Mouse (Mus musculus): Measurements from ENCODE around the gene AC170998.1. TPM values are rescaled to one million over a fixed set of nuclear protein-coding genes. Genes with fewer than 3 reads are reported as not detected.
"Not testable (repeated sequence)": the region's sequence is repeated elsewhere in the genome, so short reads cannot be mapped to it uniquely, and the experiment has no call there.

The AC170998.1 gene
- polyA plus RNA-seq, 1 experiment from 2014 or later = 2.4 TPM

DNA sequence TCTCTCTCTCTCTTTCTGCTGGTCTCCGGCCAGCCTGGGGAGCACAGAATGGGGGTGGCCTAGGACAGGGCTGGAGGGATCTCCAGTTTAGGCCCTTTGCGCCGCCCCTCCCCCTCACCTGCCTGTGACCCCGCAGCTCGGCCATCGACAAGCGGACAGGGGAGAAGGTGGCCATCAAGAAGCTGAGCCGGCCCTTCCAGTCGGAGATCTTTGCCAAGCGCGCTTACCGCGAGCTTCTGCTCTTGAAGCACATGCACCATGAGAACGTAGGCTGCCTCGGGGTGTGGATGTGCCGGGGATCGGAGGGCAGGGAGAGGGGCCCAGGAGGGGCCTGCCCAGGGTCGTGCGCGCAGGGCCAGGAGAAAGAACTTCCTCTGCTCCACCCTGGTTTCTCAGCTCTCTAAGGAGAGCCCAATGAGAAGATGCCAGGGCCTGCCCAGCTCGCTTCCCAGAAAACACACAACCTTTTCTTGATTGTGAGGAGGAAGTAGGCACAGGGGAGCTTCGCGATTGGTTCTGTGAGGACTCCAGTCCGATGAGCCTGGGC is 44.1 kb downstream of the AC170998.1 start:
- Histone ChIP-seq H3K4me1 (ENCODE audit: insufficient read depth, low read depth, low read length) (peaks cover 13% of the 10 kb centered on the region; the same call in 1 of the 2 replicates), H3K36me3 (ENCODE audit: insufficient read depth, low read length) (no peaks in the 10 kb centered on the region), H3K4me3 (ENCODE audit: low read depth, low read length) (peak overlapping the region; percentile 53), H3K27me3 (replicated peaks; ENCODE audit: insufficient read depth, low read length) (peaks cover 6% of the 10 kb centered on the region; the same call in 1 of the 2 replicates), H3K9ac (replicated peaks; ENCODE audit: low read depth) (peak overlapping the region; percentile 55), H3K27ac (ENCODE audit: low read length) (0 out of 2 replicates have a peak overlapping the region, but pooled peaks have one; percentile 10), H3K4me2 (replicated peaks; ENCODE audit: low read depth, low read length) (peak overlapping the region; percentile 66), H3K9me3 (ENCODE audit: low read length) (no peaks in the 10 kb centered on the region)
- no peak for TF ChIP-seq EP300 (IDR thresholded peaks at IDR 0.05)
- TF ChIP-seq CTCF (IDR thresholded peaks at IDR 0.05) = no peak
- ATAC-seq (peak; percentile 55), DNase-seq (ENCODE audit: low spot score) (peak; percentile 53)
- whole genome bisulfite sequencing = 1% methylated on average over 24 of the region's 24 CpGs

DNA sequence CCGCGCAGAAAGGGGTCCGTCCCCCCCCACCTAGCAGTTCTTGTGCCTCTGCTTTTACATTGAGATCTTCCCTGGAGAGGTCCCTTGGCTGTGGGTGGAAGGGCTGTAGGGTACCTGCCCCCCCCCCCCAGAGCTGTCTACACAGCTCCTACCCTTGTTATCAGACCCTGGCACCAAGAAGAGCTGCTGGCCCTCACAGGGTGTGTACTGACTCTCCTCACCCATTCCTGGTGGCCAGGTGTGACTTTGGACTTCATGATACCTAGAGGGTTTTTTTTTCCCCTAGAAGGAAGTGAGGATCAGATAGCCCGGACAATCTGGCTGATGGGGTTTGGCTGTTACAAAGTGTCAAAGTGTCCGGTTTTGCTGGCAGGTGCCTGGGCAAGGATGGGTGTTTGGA is 45.4 kb downstream of the AC170998.1 start:
- no peak overlapping the region for H3K27ac ChIP-seq (ENCODE audit: low read length)
- no peak overlapping the region for H3K9ac ChIP-seq (replicated peaks; ENCODE audit: low read depth)
- no peak for ATAC-seq
- no peak overlapping the region for H3K4me2 ChIP-seq (replicated peaks; ENCODE audit: low read depth, low read length)
- 85% methylated on average over 5 of the region's 5 CpGs for WGBS
- H3K9me3 ChIP-seq (ENCODE audit: low read length) = no peaks in the 10 kb centered on the region
- no peak overlapping the region for H3K4me3 ChIP-seq (ENCODE audit: low read depth, low read length)
- TF ChIP-seq CTCF (IDR thresholded peaks at IDR 0.05) (no peak), EP300 (IDR thresholded peaks at IDR 0.05) (no peak)
- peaks cover 6% of the 10 kb centered on the region; the same call in 1 of the 2 replicates for H3K27me3 ChIP-seq (replicated peaks; ENCODE audit: insufficient read depth, low read length)
- DNase-seq (ENCODE audit: low spot score) = no peak
- peaks cover 13% of the 10 kb centered on the region; the same call in 1 of the 2 replicates for H3K4me1 ChIP-seq (ENCODE audit: insufficient read depth, low read depth, low read length)
- no peaks in the 10 kb centered on the region for H3K36me3 ChIP-seq (ENCODE audit: insufficient read depth, low read length)

DNA sequence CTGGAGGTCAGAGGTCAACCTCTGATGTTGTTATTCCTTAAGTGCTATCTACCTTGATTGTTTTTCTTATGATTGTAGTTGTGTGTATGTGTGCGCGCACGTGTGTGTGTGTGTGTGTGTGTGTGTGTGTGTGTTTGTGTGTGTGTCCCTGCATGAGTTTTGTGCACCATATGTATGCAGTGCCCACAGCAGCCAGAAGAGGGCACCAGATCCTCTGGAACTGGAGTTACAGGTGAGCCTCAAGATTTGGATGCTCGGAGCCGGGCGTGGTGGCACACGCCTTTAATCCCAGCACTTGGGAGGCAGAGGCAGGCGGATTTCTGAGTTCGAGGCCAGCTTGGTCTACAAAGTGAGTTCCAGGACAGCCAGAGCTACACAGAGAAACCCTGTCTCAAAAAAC is 48.4 kb downstream of the AC170998.1 start:
- not testable (repeated sequence) for DNase-seq (ENCODE audit: low spot score); H3K4me3 ChIP-seq (ENCODE audit: low read depth, low read length); H3K9me3 ChIP-seq (ENCODE audit: low read length); H3K36me3 ChIP-seq (ENCODE audit: insufficient read depth, low read length); H3K27ac ChIP-seq (ENCODE audit: low read length); H3K9ac ChIP-seq (replicated peaks; ENCODE audit: low read depth); H3K27me3 ChIP-seq (replicated peaks; ENCODE audit: insufficient read depth, low read length); ATAC-seq; H3K4me2 ChIP-seq (replicated peaks; ENCODE audit: low read depth, low read length)
- 94% methylated on average over 9 of the region's 9 CpGs for WGBS
- TF ChIP-seq CTCF (IDR thresholded peaks at IDR 0.05) = peak; percentile 22; the same call in 1 of the 2 replicates
- H3K4me1 ChIP-seq (ENCODE audit: insufficient read depth, low read depth, low read length) = peaks cover 13% of the 10 kb centered on the region; the same call in 1 of the 2 replicates

DNA sequence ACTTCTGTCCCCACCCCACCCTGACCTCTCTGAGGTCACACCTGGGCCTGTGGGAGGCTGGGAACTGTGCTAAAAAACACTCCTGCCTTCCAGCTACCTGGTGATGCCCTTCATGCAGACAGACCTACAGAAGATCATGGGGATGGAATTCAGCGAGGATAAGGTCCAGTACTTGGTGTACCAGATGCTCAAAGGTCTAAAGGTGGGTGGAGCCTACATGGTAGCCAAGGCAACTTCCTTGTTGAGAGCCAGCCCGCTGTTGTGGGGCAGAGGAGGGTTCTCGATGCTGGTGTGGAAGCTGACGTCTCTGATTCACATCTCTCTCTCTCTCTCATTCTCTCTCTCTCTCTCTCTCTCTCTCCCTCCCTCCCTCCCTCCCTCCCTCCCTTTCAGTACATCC is 49.3 kb downstream of the AC170998.1 start:
- no peak overlapping the region for H3K27ac ChIP-seq (ENCODE audit: low read length)
- no peak overlapping the region for H3K4me3 ChIP-seq (ENCODE audit: low read depth, low read length)
- H3K4me1 ChIP-seq (ENCODE audit: insufficient read depth, low read depth, low read length) = peaks cover 5% of the 10 kb centered on the region; the same call in 1 of the 2 replicates
- ATAC-seq = no peak
- no peak for DNase-seq (ENCODE audit: low spot score)
- no peaks in the 10 kb centered on the region for H3K36me3 ChIP-seq (ENCODE audit: insufficient read depth, low read length)
- no peaks in the 10 kb centered on the region for H3K27me3 ChIP-seq (replicated peaks; ENCODE audit: insufficient read depth, low read length)
- TF ChIP-seq EP300 (IDR thresholded peaks at IDR 0.05) (no peak), CTCF (IDR thresholded peaks at IDR 0.05) (no peak)
- 73% methylated on average over 4 of the region's 4 CpGs for WGBS
- H3K9ac ChIP-seq (replicated peaks; ENCODE audit: low read depth) = no peak overlapping the region
- no peak overlapping the region for H3K4me2 ChIP-seq (replicated peaks; ENCODE audit: low read depth, low read length)
- H3K9me3 ChIP-seq (ENCODE audit: low read length) = no peaks in the 10 kb centered on the region

Other genes starting within 250 kb of the AC170998.1 start
- gene Fkbp5, start 208.6 kb upstream of the AC170998.1 start, polyA plus RNA-seq (2015; fragmentation: Nextera tagmentation; extraction: Ambion mirVana) = 15.8 and 26.9 TPM in 2 replicates
- not detected in 2 replicates for gene Armc12, start 195.3 kb upstream of the AC170998.1 start, polyA plus RNA-seq (2015; fragmentation: Nextera tagmentation; extraction: Ambion mirVana)
- gene Clpsl2, start 176.7 kb upstream of the AC170998.1 start, polyA plus RNA-seq (2015; fragmentation: Nextera tagmentation; extraction: Ambion mirVana) = not detected in 2 replicates
- 0.32 and 0.42 TPM in 2 replicates for gene Clps, start 165.3 kb upstream of the AC170998.1 start, polyA plus RNA-seq (2015; fragmentation: Nextera tagmentation; extraction: Ambion mirVana)
- gene Lhfpl5, start 150.4 kb upstream of the AC170998.1 start, polyA plus RNA-seq (2015; fragmentation: Nextera tagmentation; extraction: Ambion mirVana) = 0.07 and 0.25 TPM in 2 replicates
- 37.1 and 41.9 TPM in 2 replicates for gene Srpk1, start 103.4 kb upstream of the AC170998.1 start, polyA plus RNA-seq (2015; fragmentation: Nextera tagmentation; extraction: Ambion mirVana)
- gene Slc26a8, start 35.9 kb upstream of the AC170998.1 start, polyA plus RNA-seq (2015; fragmentation: Nextera tagmentation; extraction: Ambion mirVana) = 0.60 and 0.68 TPM in 2 replicates
- gene Mapk14, start 34.8 kb upstream of the AC170998.1 start, polyA plus RNA-seq (2015; fragmentation: Nextera tagmentation; extraction: Ambion mirVana) = 31.9 and 34.0 TPM in 2 replicates
- 46.7 and 46.9 TPM in 2 replicates for gene Mapk13, start 43.2 kb downstream of the AC170998.1 start, polyA plus RNA-seq (2015; fragmentation: Nextera tagmentation; extraction: Ambion mirVana)
- 6.0 and 6.2 TPM in 2 replicates for gene Brpf3, start 75.0 kb downstream of the AC170998.1 start, polyA plus RNA-seq (2015; fragmentation: Nextera tagmentation; extraction: Ambion mirVana)
- 0.04 TPM in 1 of 2 replicates, not detected in the other for gene Pnpla1, start 132.3 kb downstream of the AC170998.1 start, polyA plus RNA-seq (2015; fragmentation: Nextera tagmentation; extraction: Ambion mirVana)
- 0.02 TPM in 1 of 2 replicates, not detected in the other for gene 4930539E08Rik, start 189.2 kb downstream of the AC170998.1 start, polyA plus RNA-seq (2015; fragmentation: Nextera tagmentation; extraction: Ambion mirVana)
- 0.12 TPM in 1 of 2 replicates, not detected in the other for gene Pxt1, start 217.8 kb downstream of the AC170998.1 start, polyA plus RNA-seq (2015; fragmentation: Nextera tagmentation; extraction: Ambion mirVana)
- gene Kctd20, start 225.9 kb downstream of the AC170998.1 start, polyA plus RNA-seq (2015; fragmentation: Nextera tagmentation; extraction: Ambion mirVana) = 44.3 and 49.5 TPM in 2 replicates

Measured in lung, postnatal 0 days (tissue).